Mouse (Mus musculus) forelimb bud, embryonic 11.5 days (tissue): ENCODE data around the gene Myh7.
"Not testable (repeated sequence)": the region's sequence is repeated elsewhere in the genome, so short reads cannot be mapped to it uniquely, and the experiment has no call there.

ENCODE experiments used
- DNase-seq: peaks from one replicate; pipeline ENCODE4 v3.0.0-alpha.2; 2012; ENCODE audit warnings: low read depth, low spot score

Myh7 gene

DNA sequence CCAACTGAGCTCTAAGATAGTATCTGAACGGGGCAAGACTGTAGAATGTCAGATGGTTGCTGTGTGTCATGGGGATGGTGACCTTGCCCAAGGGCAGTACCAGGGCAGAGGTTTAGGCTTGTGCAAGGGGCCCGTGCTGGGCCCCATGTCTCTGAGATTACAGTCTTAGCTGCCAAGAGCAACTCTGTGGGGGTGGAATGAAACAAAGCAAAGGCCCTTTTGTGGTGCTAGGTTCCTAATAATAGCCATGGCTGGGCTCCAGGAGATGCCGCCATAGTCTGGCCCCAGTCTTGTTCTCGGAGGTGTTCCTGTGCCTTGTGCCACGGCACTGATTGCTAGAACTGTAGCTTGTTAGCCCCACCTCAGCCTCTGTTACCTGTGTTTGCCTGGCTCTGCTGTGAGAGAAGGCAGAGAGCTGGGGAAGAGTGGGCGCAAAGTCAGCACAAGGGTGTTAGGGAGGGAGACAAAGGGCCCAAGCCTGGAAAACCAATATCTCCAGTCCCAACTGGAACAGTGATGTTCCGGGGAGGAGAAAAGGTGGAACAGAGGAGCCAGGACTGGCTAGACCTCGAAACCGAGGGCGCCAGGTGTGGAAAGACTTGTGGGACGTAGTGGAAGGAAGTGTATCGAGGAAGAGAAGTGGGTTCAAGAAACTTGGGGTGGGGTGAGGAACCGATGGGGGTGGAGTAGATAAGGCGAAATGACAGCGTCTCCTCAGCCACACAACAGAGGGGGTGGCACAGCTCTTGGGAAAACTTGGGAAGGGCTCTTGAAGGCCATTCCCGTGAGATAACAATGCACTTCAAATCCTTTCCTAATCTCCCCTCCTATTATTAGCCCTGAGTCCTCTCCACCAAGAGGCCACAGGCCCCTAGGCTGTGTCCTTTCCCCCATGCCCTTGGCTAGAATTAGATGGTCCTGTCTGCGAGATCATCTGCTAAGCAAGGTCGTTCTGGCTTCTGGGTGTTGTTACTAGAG, 9.7 kb upstream of the Myh7 start:
- DNase-seq = no peak

DNA sequence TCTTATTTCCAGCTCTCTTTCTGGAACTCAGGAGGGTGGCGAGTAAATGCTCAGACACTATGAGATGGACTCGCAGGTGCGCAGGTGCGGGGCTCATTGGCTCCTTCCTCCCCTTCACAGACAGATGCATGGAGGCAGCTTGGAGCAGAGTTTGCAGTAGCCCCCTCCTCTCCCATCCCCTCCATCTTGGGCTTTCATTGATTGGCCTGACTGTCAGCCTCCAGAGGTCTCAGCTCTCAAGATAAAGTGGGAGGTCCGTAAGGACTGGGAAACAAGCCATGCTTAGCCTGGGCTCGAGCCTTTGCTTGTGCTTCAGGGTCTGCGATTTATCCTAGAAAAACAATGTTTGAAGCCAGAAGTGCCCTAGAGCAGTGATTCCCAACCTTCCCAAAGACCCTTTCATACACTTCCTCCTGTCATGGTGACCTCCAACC, 8.3 kb upstream of the Myh7 start:
- DNase-seq = no peak

DNA sequence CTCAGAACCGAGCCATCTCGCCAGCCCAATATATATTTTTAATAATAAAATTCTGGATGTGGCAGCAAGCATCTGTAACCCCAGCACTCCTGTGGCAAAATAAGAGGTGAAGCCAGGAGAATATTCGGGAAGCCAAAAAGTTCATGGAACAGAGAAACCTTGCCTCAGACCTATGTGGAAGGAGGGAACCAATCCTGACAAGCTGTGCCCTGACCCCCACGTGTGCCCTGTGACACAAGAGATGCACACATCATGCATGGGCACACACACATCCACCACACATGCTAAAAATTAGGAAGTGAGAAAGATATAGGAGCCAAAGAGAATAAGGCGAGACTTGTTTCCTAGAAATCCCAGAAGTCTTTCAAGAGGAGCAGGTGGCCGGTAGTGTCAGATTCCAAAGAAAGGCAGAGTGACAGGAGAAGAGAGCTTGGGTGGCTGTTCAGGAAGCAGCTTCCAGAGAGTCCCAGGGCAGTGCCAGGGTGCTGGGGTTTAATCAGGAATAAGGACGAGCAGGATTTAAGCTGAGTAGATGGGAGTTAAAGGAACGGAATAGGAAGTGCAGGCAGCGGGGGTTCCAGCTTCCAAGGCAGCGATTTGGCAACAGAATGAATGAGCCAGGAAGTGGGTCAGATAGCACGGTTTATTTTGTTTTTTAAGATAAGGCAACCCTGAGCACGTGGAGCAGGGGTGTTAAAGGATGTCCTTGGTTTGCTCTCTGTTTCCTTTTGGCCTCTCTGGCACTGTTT, 7.7 kb upstream of the Myh7 start:
- no peak for DNase-seq

DNA sequence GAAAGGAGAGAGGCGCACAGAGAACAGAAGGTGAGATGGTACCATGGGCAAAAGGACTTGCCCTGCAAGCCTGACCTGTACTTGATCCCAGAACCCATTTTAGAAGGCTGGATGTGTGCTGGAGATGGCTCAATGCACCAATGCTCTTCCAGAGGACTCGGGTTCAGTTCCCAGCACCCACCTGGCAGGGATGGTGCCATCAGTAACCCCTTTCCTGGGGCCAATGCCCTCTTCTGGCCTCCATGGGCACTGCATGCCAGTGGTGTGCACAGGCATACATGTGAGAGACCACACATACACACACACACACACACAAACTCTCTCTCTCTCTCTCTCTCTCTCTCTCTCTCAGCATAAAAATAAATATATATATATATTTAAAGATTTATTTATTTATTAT, 7.0 kb upstream of the Myh7 start:
- DNase-seq = no peak

DNA sequence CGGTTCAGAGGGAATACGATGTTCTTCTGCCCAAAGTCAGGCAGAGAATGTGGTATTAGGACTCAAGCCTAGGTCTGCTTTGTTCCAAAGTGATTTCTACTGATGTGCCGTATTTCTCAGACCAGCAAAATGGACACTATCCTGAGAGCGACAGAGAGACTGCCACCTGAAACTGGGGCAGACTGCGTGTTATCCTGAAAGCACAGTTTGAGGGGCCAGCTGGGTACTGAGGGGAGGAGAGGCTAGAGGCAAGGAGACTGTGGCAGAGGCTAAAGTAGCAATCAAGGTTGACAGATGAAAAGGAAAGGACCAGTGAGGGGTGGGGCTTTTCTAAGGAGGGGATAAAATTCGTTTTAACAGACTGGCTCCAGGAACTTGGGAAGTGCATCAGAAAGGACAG, 6.4 kb upstream of the Myh7 start:
- no peak for DNase-seq

DNA sequence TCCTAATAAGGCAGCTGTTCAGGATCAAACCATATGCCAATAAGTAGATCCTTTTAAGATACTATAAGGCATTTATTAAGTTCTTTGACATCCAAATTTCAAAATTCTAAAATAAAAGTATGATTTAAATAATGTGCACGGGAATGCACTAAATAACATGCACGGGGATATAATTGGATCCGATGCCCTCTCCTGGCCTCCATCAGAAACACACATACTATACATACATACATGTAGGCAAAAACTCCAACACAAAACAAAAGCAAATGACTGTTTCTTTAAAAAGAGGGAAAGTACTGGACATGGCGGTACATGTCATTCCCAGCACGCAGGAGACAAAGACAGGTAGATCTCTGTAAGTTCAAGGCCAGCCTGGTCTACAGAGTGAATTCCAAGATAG, 5.4 kb upstream of the Myh7 start:
- DNase-seq = not testable (repeated sequence)

DNA sequence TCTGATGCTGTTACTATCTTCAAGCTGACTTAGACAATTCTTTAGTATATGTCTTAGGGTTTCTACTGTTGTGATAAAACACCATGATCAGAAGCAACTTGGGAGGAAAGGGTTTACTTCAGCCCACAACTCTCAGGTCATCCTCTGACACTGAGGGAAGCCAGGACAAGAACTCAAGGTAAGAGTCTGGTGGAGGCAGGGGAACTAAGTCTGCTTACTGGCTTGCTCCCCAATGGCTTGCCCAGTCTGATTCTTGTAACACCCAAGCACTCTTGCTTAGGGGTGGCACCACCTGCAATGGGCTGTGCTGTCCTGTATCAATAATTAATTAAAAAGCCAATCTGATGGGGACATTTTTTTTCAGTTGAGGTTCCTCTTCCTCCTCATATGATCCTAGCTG, 4.3 kb upstream of the Myh7 start:
- no peak for DNase-seq

DNA sequence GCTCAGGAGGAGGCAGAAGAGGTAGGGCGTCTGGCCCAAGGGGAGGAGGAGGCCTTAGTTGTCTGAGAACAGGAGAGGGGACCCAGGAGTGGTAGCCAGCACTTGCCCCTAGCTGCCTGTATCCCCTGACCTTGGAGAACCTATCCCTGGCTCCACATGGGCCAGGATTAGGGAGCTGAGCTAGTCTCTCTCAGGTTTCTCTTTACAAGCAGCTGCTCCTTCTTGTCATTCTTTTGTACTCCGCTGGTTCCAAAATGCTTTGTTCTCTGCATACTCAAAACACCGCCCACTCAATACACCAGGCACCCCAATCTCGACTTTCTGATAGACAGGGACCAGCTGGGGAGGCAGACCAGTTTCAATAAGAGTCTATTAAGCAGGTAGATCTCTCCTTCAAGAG, 2.9 kb upstream of the Myh7 start:
- DNase-seq = peak; percentile 27

DNA sequence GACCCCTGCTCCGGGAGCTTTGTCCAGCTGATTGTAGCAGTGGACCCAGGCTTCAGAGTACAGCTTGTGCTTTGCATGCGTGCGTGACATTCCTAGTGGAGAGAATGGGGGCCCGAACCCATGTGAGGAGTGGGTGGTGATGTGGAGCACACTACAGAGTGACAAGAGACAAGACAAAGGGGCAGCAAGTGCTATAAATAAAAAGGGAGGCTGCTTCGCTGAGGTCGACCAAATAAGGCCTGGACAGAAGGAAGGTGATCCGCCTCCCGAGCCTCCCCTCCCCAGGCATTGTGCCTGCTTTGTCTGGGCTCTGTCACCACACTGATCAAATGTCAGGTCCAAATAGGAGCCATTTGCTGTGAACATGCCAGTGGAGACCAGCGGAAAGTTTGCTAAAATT, 2.4 kb upstream of the Myh7 start:
- no peak for DNase-seq

DNA sequence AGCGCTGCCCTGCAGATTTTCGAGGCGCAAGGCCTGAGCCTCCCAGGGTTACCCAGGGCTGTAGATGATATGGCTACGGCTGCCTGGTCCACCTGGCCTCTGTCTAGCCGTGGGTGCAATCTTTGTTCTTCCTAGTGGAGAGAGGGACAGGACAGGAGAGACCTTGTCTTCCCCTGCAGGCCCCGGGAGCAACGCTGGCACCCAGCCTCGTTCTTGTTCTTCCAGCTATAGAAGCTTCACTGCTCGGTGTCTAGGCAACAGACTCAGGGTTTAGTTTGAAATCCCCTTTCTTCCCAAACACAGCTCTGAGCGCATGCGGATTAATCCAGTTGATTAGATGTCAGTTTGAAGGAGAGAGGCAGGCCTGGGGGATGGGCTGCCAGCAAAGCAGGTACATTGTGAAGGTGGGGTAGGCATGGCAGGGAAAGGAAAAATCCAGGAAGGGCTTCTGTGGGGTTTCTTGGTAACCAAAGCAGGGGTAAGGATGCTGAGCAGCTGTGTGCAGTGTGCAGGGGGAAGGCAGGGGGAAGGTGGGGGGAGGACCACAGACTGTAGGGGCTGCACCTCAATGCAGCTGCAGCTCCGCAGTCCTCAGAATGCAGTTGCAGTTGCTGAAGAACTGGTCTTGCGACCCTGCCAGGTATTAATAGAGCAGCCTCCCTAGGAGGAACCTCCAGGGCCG, 1.2 kb upstream of the Myh7 start:
- no peak for DNase-seq

DNA sequence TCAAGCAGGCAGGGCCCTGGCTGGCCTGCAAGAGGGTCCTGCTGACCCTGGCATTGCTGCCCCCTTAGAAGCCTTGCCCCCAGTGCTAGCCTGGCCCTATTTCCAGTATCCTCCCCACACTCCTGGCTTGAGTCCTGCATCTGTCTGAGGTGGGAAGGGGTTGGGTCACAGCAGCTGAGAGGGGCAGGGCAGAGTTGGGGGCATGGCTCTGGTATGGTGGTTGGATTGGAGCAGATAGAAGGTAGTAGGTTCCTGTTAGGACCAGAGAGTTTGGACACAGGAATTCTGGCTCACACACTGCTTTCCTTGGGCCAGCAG, 402 bp upstream of the Myh7 start:
- DNase-seq = no peak

DNA sequence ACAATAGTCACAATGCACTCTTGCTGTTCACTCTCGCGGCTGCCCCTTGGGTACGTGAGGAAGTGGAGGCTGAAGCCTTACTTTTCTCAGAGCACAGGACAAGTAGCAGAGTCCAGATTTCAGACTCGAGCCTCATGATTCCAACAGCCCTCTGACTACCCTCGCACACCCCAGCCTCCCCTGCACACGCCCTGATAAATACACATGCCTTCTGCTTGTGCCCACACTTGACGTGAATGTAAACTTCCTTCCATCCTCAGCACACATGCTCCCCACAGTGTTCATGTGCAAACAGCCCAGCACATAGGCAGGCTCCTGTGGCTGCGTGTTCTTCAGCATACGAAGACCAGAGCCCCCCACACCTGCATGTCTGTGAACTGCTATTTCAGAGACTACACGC, 790 bp downstream of the Myh7 start:
- no peak for DNase-seq

DNA sequence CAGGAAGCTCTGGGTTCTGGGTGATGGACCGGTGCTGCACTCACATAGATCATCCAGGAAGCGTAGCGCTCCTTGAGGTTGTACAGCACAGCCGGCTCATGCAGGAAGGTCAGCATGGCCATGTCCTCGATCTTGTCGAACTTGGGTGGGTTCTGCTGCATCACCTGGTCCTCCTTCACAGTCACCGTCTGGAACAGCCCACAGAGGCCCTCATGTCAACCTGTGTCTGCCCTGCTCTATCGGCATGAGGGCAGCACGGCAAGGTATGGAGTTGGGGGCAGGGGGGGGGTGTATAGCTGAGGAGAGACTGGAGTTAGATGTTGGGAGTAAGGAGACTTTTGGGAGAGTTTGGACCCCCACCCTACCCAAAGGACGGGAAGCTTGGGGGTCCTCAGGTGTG, 2.2 kb downstream of the Myh7 start:
- no peak for DNase-seq

DNA sequence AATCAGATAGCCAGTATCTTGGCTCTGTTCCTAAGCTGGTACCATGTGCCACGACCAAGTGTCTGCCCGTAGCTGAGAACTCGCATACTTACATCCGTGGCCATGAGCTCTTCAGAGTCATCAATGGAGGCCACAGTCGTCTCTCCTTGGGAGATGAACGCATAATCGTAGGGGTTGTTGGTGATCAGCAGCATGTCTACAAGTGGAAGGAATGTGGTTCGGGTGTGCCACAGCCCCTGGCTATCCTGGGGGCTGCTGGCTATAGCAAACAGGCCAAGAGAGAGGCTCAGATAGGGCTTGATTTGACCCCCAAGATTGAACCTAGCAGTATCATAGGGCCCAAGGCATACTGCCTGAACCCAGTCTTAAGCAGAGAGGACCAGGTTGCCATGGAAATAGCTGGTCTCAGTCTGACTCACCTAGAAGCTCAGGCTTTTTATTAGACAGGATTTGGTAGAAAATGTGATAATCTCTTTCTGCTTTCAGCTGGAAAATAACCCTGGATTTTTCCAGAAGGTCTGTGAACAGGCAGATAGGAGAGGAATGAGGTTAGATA, 4.5 kb downstream of the Myh7 start:
- no peak for DNase-seq

DNA sequence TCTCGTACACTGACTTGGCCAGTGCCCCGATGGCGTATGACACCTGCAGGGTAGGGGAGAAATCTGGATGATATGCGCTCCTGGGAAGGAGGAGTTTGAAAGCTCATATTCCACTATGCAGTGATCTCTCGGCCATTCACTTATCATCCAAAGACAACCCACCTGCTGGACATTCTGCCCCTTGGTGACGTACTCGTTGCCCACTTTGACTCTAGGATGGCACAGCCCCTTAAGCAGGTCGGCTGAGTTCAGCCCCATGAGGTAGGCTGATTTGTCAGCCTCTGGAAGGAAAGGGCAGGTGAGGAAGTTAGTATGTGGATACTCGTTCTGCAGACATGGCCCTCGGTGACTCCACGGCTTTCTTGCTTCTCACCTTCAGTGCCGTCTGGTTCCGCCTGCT, 5.5 kb downstream of the Myh7 start:
- DNase-seq = no peak

DNA sequence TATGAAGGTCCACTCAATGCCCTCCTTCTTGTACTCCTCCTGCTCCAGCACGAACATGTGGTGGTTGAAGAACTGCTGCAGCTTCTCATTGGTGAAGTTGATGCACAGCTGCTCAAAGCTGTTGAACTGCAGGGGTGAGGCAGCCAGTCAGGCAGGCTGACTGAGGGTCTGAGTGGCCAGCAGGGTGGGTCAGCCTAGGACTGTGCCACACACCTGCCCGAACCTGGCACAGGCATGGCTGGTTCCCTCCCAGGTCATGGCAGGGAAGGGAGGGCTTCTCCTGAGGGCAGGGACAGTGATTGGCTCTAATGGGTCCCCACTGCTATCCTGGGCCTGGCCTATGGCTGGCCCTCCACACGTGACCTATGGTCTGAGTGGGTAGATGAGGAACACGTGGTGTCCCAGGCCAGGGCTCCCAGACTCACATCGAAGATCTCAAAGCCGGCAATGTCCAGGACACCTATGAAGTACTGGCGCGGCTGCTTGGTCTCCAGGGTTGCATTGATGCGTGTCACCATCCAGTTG, 6.0 kb downstream of the Myh7 start:
- DNase-seq = not testable (repeated sequence)

DNA sequence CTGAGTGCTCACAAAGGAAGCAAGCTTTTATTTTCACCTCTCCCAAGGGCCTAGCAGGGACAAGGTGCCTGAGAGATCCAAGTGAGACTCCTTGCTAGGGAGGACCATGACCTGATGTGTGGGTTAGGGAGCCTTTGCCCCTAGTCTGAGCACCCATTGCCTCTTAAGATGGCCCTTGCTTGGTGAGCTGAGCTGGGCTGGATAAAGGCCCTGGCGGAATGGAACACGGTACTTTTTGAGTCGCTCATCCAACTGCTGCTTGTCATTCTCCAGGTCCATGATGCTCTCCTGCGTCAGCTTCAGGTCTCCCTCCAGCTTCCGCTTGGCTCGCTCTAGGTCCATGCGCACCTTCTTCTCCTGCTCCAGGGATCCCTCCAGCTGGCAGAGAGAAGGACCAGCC, 12.5 kb downstream of the Myh7 start:
- no peak for DNase-seq

DNA sequence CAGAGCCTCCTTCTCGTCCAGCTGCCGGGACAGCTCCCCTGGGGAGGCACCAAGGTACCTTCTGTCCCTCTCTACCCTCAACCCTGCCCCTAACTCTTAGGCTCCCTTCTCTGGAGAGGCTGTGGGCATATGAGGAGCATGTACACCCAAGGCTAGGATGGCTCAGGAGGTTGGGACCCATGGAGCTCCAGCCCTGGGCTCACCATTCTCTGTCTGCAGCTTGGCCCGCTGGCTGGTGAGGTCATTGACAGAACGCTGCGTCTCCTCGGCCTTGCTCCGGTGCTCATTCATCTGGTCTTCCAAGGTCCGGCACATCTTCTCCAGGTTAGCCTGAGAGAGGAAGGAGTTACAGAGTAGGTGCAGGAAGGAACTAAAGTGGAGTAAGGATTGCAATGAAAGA, 15.8 kb downstream of the Myh7 start:
- DNase-seq = no peak

DNA sequence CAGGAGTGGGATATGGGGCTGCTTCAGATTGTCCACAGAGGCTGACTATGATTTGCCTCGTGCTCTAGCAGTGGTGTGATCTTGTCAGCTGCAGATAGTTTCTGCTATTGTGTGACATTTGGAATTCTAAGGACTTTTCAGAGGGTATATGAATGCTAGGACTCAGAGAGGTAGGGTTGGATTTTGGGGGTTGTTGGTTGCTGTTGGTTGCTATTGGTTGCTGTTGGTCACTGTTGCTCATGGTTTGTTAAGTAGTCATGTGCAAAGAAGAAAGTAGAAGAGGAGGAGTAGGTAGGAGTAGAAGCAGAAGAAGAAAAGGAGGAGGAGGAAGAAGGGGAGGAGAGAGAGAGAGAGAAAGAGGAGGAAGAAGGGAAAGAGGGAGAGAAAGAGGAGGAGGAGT, 17.8 kb downstream of the Myh7 start, which contains the start of gene Gm17428:
Gene Gm17428 (plus strand): TSS at position 301 of the 400 bp plus-strand sequence.
- no peak for DNase-seq

DNA sequence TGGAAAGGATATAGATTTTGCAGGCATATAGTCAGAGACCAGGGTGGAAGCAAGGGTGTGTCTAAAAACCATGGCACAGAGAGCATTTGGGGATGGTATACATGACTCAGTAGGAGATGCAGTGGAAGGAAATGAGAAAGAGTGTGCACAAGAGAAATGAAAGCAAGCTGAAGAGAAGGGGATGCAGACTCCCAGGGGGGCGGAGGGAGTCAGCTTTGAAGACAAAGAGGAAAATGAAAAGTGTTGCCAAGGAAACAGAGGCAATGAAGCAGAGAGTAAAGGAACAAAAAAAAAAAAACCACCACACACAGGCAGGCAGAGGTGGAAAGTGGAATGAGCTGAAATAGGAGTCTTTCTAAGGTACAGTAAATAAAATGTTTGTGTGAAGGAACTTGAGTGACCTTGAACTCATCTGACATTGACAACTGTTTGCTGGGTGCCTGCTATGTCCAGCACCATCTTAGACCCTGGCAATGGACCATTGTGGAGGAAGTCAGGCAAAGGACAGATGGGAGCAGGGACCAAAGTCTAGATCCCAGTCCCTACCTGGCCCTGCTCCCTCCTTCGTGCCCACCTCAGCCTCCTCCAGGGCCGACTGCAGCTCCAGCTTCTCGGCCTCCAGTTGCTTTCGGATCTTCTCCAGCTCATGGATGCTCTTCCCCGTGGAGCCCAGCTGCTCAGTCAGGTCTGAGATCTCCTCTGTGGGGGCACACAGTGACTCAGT, 20.2 kb downstream of the Myh7 start:
- DNase-seq = no peak

DNA sequence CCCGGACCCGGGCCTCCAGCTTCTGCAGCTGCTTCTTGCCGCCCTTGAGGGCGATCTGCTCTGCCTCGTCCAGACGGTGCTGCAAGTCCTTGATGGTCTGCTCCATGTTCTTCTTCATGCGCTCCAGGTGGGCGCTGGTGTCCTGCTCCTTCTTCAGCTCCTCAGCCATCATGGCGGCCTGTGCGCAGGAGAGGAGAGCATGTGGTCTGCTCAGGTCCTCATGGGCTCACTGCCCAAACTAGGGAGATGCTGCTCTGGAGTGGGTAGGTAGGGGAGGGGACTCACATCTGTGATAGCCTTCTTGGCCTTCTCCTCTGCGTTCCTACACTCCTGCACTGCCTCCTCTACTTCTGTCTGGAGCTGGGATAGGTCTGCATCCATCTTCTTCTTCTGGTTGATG, 21.6 kb downstream of the Myh7 start:
- not testable (repeated sequence) for DNase-seq
